Mouse (Mus musculus) bone marrow, adult 2 months (tissue): ENCODE measurements at regions not wholly inside any gene's neighbourhood (a gene's known extent, or its start where the extent isn't known, plus 50 kb on each side); places are given as distances from the start of the nearest gene placed in this dataset.

Experiments
- H3K27ac ChIP-seq: fragments of 200-500 bp; 2 replicates; pipeline ENCODE4 v1.5.1; 2012; ENCODE audit warnings: low read depth, mild to moderate bottlenecking, control low read depth, inconsistent platforms, low read length; ENCODE audit not compliant: control insufficient read depth, poor library complexity, insufficient read depth
- H3K4me1 ChIP-seq: fragments of 200-500 bp; 2 replicates; pipeline ENCODE4 v1.6.1; 2011; ENCODE audit warnings: low read length; ENCODE audit not compliant: control insufficient read depth, insufficient read depth
- H3K4me3 ChIP-seq: fragments of 200-500 bp; replicated peaks from 2 replicates; pipeline ENCODE3; 2011; ENCODE audit warnings: mild to moderate bottlenecking, low read depth, low read length, control low read depth; ENCODE audit not compliant: control insufficient read depth
- CTCF ChIP-seq: fragments of 200-500 bp; IDR thresholded peaks from 2 replicates; pipeline ENCODE4 v1.5.1; 2011; ENCODE audit warnings: low read length, control low read depth; ENCODE audit not compliant: control insufficient read depth, insufficient read depth
- POLR2A ChIP-seq: fragments of 200-500 bp; IDR thresholded peaks from 2 replicates; pipeline ENCODE4 v1.6.1; 2011; ENCODE audit warnings: low read depth, mild to moderate bottlenecking, control low read depth, low read length, borderline replicate concordance; ENCODE audit not compliant: control insufficient read depth
- WGBS: fragments of 180-500 bp; shearing (Covaris S2); methylation state at CpG from one replicate; pipeline ENCODE4 v1.1.7; 2018; 5-methylcytosine and 5-hydroxymethylcytosine counted together

- WGBS, result 60% methylated on average over 2 of the region's 2 CpGs
- Histone ChIP-seq H3K27ac (no peak overlapping the region), H3K4me3 (no peak overlapping the region), H3K4me1 (no peaks in the 10 kb centered on the region)
- TF ChIP-seq POLR2A (no peak), CTCF (no peak)
Observed at GRCm38 (mm10) chr1:73715571-73715970, 408.7 kb downstream of the Tns1 start.

GRCm38 (mm10) chr1:73702428-73702842 lies 421.8 kb downstream of the Tns1 start:
- WGBS, result 31% methylated on average over 4 of the region's 4 CpGs
- no peak for TF ChIP-seq POLR2A
- TF ChIP-seq CTCF, result no peak
- no peaks in the 10 kb centered on the region for H3K4me1 ChIP-seq
- no peak overlapping the region for H3K4me3 ChIP-seq
- H3K27ac ChIP-seq, result no peak overlapping the region

- no peaks in the 10 kb centered on the region for H3K4me1 ChIP-seq
- H3K27ac ChIP-seq, result no peak overlapping the region
- 43% methylated on average over 2 of the region's 2 CpGs for WGBS
- H3K4me3 ChIP-seq, result no peak overlapping the region
- TF ChIP-seq POLR2A (no peak), CTCF (no peak)
Observed at GRCm38 (mm10) chr1:73693537-73693936, 430.7 kb downstream of the Tns1 start.

DNA sequence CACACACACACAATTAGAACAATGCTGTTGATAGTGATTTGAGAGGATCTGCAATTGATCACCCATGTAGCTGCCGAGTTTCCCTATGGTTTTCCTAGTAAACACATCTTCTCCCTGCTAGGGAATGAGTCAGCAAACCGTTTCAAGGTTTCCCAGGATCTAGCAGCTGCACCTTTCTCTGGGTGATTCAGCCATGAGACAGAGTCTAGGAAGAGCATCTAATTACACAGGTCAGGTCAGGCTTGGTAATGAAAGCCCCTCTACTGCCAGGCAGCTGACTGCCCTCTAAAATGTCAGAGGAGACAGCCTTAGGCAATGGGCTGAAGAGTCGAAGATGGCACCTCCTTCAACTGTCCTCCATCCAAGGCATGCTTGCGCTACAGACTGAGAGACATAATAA lies 438.5 kb downstream of the Tns1 start:
- Histone ChIP-seq H3K4me3 (no peak overlapping the region), H3K4me1 (no peaks in the 10 kb centered on the region), H3K27ac (no peak overlapping the region)
- 64% methylated on average over 4 of the region's 4 CpGs for WGBS
- no peak for TF ChIP-seq POLR2A
- no peak for TF ChIP-seq CTCF

GRCm38 (mm10) chr1:73685066-73685465 lies 439.2 kb downstream of the Tns1 start:
- Histone ChIP-seq H3K4me1 (no peaks in the 10 kb centered on the region), H3K27ac (no peak overlapping the region), H3K4me3 (no peak overlapping the region)
- 82% methylated on average over 4 of the region's 4 CpGs for WGBS
- TF ChIP-seq POLR2A, result no peak

DNA sequence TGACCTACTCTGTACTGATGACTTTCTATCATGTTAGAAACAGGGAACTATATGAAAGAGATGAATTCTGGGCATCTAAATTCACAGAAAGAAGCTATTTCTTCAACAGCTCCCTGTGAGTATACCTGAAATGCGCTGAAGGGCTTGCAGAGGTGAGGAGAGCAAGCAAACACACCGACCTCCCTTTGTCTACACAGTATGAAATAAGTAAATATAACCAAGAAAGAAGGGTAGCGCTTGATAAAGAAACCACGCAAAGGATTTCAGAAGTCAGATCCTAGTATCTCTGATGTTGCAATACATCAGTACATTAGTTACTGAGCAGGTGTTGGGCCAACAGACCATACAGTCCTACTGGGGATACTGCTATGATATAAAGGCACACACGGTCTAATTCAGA lies 440.1 kb downstream of the Tns1 start:
- TF ChIP-seq POLR2A (no peak), CTCF (no peak)
- H3K4me3 ChIP-seq, result no peak overlapping the region
- 77% methylated on average over 5 of the region's 5 CpGs for WGBS
- no peaks in the 10 kb centered on the region for H3K4me1 ChIP-seq
- no peak overlapping the region for H3K27ac ChIP-seq

DNA sequence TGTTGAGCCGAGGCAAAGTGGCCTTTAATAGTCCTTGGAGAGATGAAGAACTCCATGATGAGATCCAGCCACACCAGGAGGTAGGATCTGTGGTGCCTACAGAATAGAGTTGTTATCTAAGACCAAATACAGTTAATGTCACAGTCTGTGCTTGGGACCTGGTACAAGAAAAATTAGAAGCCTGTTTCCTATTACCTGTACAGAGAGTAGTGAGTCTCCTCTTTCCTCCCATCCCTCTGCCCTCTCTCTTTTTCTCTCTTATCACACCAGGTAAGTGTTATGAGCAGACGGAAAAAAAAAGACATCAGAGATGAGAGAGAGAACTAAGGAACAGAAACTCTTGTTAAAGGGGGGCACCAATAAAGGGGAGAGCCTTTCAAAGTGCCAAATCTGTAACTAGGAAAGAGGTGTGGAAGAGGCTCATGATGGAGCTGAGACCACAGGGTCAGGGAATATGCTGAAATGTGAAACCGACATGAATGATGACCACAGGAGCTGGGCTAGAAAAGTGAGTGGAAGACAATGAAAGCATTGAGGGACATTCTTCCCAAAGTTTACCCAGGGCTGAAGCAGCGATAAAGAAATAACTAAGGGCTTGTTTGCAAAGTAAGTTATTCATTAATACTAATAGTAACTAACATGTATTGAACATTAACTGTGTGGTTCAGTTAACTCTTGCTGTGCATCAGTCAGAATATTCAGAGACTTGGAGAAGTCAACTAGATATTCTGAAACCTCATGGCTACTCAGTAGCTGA lies 440.9 kb downstream of the Tns1 start:
- no peak overlapping the region for H3K27ac ChIP-seq
- WGBS, result 64% methylated on average over 4 of the region's 4 CpGs
- H3K4me1 ChIP-seq, result no peaks in the 10 kb centered on the region
- TF ChIP-seq CTCF (no peak), POLR2A (no peak)
- H3K4me3 ChIP-seq, result no peak overlapping the region

GRCm38 (mm10) chr1:73681697-73682096 lies 442.6 kb downstream of the Tns1 start:
- Histone ChIP-seq H3K4me1 (no peaks in the 10 kb centered on the region), H3K27ac (no peak overlapping the region), H3K4me3 (no peak overlapping the region)
- TF ChIP-seq POLR2A, result no peak
- no peak for TF ChIP-seq CTCF
- WGBS, result 75% methylated on average over 1 of the region's 1 CpGs

- TF ChIP-seq CTCF (no peak), POLR2A (no peak)
- 84% methylated on average over 3 of the region's 3 CpGs for WGBS
- Histone ChIP-seq H3K27ac (no peak overlapping the region), H3K4me1 (no peaks in the 10 kb centered on the region), H3K4me3 (no peak overlapping the region)
Observed at GRCm38 (mm10) chr1:73680829-73681228, 443.4 kb downstream of the Tns1 start.
